Mouse (Mus musculus) common myeloid progenitor, adult 5-6 weeks (primary cell): ENCODE measurements at regions not wholly inside any gene's neighbourhood (a gene's known extent, or its start where the extent isn't known, plus 50 kb on each side); places are given as distances from the start of the nearest gene placed in this dataset.

Source experiments
- ATAC-seq: replicated peaks from 2 replicates; pipeline ENCODE4 v1.8.0; 2016; ENCODE audit warnings: low read depth, mild to moderate bottlenecking, moderate TSS enrichment, inconsistent platforms; ENCODE audit not compliant: poor library complexity, severe bottlenecking

DNA sequence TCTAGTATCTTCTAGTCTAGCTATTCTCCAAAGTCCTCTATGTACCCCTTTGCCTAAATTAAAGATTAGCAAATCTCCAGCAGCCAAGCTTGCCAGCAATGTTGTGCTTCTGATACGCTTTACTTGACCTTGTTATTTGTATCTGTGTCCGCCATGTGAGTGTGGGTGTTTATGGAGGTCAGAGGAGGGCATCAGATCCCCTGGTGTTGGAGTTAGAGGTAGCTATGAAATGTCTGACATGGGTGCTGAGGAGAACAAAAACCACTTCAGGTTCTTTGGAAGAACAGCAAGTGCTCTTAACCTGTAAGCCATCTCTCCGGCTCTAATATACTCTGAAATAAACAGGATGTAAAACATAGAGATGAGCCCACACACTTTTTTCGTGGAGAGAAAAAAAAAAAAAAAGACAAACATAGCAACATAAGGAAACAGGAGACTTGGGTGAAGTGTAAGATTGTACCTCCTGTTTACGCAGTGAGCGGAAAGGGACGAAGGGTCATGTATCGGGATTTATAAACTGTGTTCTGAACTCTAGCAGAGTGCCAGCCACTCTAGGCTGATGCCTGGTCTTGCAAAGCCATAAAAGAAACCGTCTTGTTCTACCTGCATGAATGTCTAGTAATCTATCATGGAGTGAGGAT lies 326.3 kb downstream of the Gadd45g start:
- no peak for ATAC-seq

DNA sequence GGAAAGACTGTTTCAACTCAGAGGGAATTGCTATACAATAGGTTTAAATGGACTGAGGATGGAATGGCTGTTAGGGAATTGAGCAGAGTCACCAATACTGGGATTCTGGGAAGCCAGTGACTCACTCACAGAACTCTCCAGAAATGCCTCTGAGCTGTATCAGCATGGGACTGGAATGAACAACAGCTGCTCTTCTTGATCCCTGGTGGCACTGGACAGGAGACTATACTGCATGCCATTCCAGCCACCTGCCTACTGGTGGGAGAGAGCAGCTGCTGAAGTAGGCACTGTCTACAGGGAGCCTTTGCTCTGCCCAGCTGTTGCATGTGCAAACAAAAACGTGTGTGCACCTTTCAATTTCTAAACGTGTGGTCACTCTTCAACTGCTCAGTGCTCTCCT lies 329.2 kb downstream of the Gadd45g start:
- no peak for ATAC-seq

GRCm38 (mm10) chr13:52179977-52180376 lies 333.5 kb downstream of the Gadd45g start:
- no peak for ATAC-seq

DNA sequence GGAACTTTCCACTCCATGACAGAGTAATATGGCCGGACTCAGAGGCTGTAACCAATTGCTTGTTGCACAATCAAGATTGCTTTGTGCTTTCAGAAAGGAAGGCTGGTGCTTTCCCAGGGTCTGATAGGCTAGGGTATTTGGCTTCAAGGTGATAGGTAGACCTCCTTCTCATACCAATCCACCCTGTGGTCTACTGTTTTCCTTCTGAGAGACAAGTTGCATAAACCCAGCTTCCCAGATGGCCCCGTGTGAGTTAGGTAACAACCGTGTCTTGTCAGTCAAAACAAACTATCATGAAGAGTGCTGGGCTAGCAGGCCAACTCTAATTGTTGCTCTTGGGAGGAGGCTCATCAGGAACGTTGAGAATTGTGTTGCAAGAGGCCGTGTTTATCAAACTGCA lies 337.2 kb downstream of the Gadd45g start:
- peak; percentile 42; the same call in 1 of the 2 replicates for ATAC-seq

DNA sequence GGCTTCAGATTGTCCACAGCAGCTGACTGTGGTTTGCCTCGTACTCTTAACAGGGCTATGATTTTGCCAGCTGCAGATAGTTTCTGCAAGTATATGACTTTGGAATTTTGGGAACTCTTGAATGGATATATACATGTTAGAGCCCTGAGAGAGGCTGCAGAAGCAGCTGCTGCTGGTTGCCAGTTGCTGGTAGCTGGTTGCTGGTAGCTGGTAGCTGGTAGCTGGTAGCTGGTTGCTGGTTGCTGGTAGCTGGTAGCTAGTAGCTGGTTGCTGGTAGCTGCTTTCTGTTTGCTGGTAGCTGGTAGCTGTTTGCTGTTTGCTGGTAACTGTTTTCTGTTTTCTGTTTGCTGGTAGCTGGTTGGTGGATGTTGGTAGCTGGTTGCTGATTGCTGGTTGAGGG lies 339.1 kb downstream of the Gadd45g start:
- ATAC-seq, result no peak

GRCm38 (mm10) chr13:52187841-52188604 lies 341.5 kb downstream of the Gadd45g start:
- ATAC-seq, result no peak

GRCm38 (mm10) chr13:52188605-52189003 lies 342.1 kb downstream of the Gadd45g start:
- ATAC-seq, result peak; percentile 46

DNA sequence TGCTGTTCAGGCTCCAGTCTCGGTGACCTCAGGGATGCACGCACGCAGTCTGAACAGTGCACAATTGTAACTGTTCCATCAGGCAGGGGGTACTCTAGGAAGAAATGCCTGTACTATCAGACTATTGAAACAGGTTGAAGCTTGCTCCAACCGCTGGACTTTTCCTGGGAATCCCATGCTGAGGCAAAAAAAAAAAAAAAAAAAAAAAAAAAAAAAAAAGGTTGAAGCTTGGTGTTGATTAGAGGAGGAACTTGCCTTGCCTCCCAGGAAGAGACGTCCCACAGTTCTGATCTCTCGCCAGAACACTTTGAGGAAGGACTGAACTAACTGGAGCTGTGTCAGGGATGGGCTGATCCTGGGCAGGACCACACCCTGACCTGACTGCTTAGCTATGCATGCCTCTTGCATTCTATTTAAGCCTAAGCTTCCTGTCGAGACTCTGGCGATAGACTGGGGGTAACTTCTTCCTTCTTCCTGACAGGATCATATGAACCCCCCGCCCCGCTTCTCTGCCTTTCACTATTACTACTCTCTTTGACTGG lies 341.6 kb downstream of the Diras2 start:
- ATAC-seq, result peak; percentile 52; the same call in 1 of the 2 replicates

DNA sequence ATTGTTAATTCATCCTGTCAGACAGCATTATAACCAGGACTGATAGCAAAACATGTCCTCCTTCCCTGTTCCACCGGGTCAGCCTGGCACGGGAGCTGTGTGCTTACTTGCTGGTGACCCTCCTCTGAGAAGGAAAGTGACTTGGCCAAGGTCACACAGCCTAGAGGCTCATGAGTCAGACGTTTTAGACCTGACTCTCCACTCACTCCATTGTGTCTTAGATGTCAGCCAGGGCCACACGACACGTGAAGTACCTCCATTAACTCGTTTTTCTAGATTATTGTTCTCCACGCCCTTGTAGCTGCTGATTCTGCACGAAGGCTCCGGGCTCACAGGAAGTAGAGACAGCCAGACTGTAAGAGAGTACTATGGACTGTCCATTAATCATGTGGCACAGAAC lies 340.8 kb downstream of the Diras2 start:
- ATAC-seq, result no peak

DNA sequence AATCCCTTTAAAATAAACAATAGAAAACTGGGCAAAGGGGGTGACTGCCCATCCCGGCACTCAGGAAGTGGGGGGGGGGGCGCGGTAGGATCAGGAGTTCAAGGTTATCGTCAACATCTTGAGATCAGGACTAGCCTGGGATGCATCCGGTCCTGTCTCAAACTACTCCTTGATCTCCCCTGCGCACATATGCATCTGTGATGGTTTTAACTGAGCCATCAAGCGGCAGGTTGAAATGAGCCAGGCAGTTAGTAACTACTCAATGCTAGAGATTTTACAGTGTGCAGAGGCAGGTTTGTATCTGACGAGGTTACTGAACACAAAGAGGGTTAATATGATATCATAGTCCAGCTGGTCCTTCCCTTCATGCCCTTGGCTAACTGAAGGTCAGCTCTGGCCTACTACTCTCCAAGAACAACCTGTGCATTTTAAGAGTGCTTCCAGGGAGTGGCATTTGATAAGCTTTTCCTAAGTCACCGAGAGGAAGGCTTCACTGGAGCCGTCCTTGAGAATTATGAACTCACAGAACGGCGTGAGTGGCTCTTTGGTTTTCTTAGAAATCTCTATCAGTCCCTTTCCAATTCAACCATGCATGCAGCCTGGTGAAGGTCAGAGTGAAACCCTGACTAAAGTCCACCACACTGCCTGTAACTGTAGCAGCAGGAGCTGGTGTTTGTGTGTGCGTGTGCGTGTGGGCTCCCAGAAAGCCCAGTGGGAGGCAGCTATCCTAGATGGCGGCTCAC lies 340.1 kb downstream of the Diras2 start:
- ATAC-seq, result no peak

DNA sequence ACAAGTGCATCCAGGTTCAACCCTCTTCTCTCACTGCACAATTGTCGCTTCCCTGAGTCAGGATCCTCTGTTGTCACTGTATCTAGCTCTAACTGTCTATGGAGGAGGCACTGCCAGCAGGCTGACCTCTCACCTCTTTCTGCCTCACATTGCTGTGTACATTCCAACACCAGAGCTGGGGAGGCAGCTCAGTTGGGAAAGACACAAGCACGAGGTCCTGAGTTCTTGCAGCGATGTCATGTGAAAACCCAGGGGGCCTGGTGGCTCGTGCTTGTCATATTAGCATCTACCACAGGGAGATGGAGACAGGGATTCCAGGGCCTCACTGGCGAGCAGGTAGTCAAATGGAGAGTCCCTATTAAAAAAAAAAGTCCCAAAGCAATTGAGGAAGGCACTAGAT lies 334.2 kb downstream of the Diras2 start:
- ATAC-seq, result no peak

- no peak for ATAC-seq
These were observed 332.3 kb downstream of the Diras2 start for GRCm38 (mm10) chr13:52198649-52199348.

- ATAC-seq, result no peak
These were observed 328.7 kb downstream of the Diras2 start for GRCm38 (mm10) chr13:52202372-52202771.

DNA sequence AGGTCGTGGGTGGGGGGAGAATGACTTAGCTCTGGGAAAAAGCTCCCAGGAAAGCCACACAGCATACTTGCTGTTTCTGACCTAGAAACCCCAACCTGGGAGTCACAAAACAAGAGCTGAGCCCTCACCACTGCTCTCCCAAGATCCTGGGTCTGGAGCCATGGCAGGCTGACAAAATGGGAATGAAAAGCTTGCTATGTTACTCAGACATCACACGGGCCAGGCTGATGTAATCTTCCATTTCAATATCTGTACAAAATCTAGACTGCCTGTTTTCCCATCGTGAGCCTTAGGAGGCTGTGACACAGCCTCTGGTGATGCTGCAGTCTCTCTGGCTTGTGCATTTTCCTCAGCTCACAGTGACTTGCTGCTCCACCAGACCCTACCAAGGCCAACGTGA lies 325.1 kb downstream of the Diras2 start:
- no peak for ATAC-seq

DNA sequence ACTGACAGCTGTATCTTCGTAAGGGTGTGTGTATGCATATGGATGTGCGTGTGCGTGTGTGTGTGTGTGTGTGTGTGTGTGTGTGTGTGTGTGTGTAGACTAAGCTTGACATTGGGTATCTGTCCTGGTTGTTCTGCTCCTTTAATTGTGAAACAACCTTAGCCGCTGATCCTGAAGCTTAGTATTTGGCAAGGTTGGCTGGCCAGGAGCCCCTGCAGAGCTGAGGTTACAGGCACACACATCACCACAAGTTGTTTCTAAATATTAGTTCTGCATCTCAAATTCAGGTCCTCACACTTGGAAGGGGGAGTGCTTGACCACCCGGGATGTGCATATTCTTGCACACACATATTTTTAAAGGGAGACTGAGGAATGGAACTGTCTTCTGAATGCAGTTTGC lies 314.7 kb downstream of the Diras2 start:
- no peak for ATAC-seq

DNA sequence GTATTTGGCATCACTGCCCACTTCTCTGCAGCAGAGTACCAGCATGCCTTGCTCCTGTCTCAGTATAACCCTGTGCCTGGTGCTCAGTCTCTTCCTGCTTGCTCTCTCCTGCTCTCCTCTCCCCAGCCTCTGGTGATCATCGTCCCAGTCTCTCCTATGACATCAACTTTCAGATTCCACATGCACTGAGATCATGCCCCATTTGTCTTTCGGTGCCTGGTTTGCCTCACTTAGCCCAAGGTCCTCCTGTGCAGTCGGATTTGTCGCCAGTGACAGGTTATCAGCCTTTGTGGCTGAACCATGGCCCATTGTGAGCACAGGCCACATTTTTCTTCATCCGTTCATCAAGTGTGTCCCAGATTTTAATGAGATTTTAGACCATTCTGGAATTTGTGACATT lies 314.0 kb downstream of the Diras2 start:
- ATAC-seq, result no peak

GRCm38 (mm10) chr13:52217741-52218140 lies 313.3 kb downstream of the Diras2 start:
- no peak for ATAC-seq

DNA sequence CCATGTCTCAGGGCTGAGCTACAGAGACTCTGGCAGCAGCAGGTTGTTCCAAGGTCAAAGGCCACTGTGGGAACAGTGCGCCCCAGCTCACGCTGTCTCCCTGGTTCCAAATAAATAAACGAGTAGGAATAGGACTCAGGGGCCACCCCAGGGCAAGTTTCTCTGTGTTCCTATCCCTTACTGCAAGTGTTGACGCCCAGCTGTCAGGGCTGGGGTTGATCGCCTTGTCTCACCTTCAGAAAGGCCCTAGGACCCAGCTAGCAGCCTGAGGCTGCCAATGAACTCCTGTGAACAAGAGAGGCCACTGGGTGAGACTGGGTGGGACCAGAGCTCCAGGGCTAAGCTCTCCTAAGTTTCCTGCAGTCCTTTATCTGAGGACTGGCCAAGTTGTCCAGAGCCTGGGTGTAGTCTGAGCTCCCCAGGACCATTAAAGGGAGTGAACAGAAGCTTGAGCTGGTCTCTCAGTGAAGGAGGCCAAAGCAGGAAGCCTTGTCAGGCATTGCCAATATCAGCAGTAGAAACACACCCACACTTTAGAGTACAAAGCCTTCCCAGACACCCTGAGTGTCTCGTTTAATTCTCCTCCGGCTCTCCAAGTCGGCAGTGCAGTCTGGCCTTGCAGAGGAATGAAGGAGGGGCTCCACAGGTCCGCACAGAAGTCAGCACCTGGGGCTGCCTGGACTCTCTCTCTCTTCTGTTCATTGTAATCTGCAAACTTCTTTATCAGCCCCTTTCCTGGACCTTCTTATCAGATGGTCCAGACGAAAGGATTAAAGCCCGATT lies 308.6 kb downstream of the Diras2 start:
- ATAC-seq, result no peak

DNA sequence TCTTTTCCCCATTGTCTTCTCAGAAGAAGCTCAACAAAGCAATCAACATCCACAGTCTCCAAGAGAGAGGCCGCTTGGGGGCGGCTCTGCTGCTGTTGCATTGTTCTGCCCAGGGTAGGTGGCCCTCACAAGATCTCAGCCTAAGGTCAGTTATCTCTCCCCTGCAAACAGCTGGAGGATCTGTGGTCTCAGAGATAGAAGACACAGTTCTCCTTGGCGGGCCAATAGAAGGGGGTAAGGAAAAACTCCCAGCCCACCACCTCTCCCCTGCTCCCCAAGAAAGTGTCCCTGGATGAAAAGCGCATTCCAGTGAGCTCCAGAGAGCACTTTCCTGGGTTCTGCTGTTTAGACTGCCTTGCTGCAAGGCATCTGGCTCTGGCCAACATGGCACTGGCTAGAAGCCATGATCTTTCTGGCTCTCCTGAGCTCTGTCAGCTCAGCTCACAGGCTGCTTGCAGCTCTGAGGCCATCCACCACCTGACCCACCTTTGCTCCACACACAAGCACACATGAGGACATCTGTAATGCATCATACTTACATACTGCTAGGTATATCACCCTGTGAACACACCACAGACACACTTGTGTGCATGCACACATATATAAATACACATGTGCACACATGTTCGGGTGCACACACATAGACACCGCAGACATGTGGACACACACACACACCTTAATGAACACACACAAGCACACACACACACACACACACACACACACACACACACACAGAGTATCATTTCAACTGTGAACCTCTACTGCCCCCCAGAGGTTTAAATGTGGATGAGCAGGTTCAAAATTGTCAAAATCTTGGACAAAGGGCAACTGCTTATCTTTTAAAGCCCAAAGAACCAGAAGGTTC lies 307.7 kb downstream of the Diras2 start:
- ATAC-seq, result peak; percentile 55
